Mouse (Mus musculus): ENCODE measurements at regions not wholly inside any gene's neighbourhood (a gene's known extent, or its start where the extent isn't known, plus 50 kb on each side); places are given as distances from the start of the nearest gene placed in this dataset.

GRCm38 (mm10) chr10:120640847-120641246 is 164.6 kb upstream of the Hmga2 start:
- TF ChIP-seq CTCF (IDR thresholded peaks at IDR 0.05; ENCODE audit: insufficient read depth, low read depth, low read length) (no peak), POLR2A (IDR thresholded peaks at IDR 0.05; ENCODE audit: insufficient read depth, low read depth, low read length) (no peak)

Data from olfactory bulb, adult 2 months (tissue).